Mouse (Mus musculus): ENCODE measurements around the gene Fam198b.

Fam198b gene

GRCm38 (mm10) chr3:79885686-79886356 lies 1.5 kb downstream of the Fam198b start:
- no peak for DNase-seq (ENCODE audit: low read depth, low spot score)

GRCm38 (mm10) chr3:79886357-79887091 lies 2.2 kb downstream of the Fam198b start:
- DNase-seq (ENCODE audit: low read depth, low spot score), result no peak

GRCm38 (mm10) chr3:79887161-79887855 lies 3.0 kb downstream of the Fam198b start:
- DNase-seq (ENCODE audit: low read depth, low spot score), result peak; percentile 25

GRCm38 (mm10) chr3:79887966-79888365 lies 3.6 kb downstream of the Fam198b start:
- DNase-seq (ENCODE audit: low read depth, low spot score), result peak; percentile 45

GRCm38 (mm10) chr3:79897534-79898370 lies 13.4 kb downstream of the Fam198b start:
- peak; percentile 67 for DNase-seq (ENCODE audit: low read depth, low spot score)

- no peak for DNase-seq (ENCODE audit: low read depth, low spot score)
Observed at GRCm38 (mm10) chr3:79898514-79898913, 14.2 kb downstream of the Fam198b start.

GRCm38 (mm10) chr3:79899906-79900305 lies 15.6 kb downstream of the Fam198b start:
- DNase-seq (ENCODE audit: low read depth, low spot score), result peak; percentile 55

- no peak for DNase-seq (ENCODE audit: low read depth, low spot score)
Observed at GRCm38 (mm10) chr3:79900502-79900901, 16.2 kb downstream of the Fam198b start.

GRCm38 (mm10) chr3:79901321-79901720 lies 17.0 kb downstream of the Fam198b start:
- DNase-seq (ENCODE audit: low read depth, low spot score), result no peak

- no peak for DNase-seq (ENCODE audit: low read depth, low spot score)
Observed at GRCm38 (mm10) chr3:79901734-79902133, 17.4 kb downstream of the Fam198b start.

- DNase-seq (ENCODE audit: low read depth, low spot score), result no peak
Observed at GRCm38 (mm10) chr3:79903803-79904202, 19.5 kb downstream of the Fam198b start.

GRCm38 (mm10) chr3:79904238-79904757 lies 20.0 kb downstream of the Fam198b start:
- DNase-seq (ENCODE audit: low read depth, low spot score), result no peak

- no peak for DNase-seq (ENCODE audit: low read depth, low spot score)
Observed at GRCm38 (mm10) chr3:79905397-79905796, 21.1 kb downstream of the Fam198b start.

- DNase-seq (ENCODE audit: low read depth, low spot score), result no peak
Observed at GRCm38 (mm10) chr3:79906250-79907045, 22.1 kb downstream of the Fam198b start.

- DNase-seq (ENCODE audit: low read depth, low spot score), result no peak
Observed at GRCm38 (mm10) chr3:79907223-79907622, 22.9 kb downstream of the Fam198b start.

GRCm38 (mm10) chr3:79910375-79911141 lies 26.2 kb downstream of the Fam198b start:
- no peak for DNase-seq (ENCODE audit: low read depth, low spot score)

GRCm38 (mm10) chr3:79911166-79911565 lies 26.8 kb downstream of the Fam198b start:
- no peak for DNase-seq (ENCODE audit: low read depth, low spot score)

- no peak for DNase-seq (ENCODE audit: low read depth, low spot score)
Observed at GRCm38 (mm10) chr3:79914012-79914411, 29.7 kb downstream of the Fam198b start.

GRCm38 (mm10) chr3:79916185-79916584 lies 31.9 kb downstream of the Fam198b start:
- DNase-seq (ENCODE audit: low read depth, low spot score), result no peak

- DNase-seq (ENCODE audit: low read depth, low spot score), result no peak
Observed at GRCm38 (mm10) chr3:79918761-79919160, 34.4 kb downstream of the Fam198b start.

Data from skeletal muscle tissue, adult 2 months (tissue).